Mouse (Mus musculus) bone marrow macrophage, adult 2 months (primary cell): ENCODE measurements around the gene Usf3.

Experiments used
- CTCF ChIP-seq: IDR thresholded peaks from 2 replicates; pipeline ENCODE4 v1.5.1; 2012; ENCODE audit warnings: low read depth, mild to moderate bottlenecking, low read length, moderate library complexity
- POLR2A ChIP-seq: IDR thresholded peaks from 2 replicates; pipeline ENCODE4 v1.6.1; 2012; ENCODE audit warnings: mild to moderate bottlenecking, low read depth, low read length, borderline replicate concordance

- TF ChIP-seq CTCF: no peak
- TF ChIP-seq POLR2A: no peak
Observed at GRCm38 (mm10) chr16:44123786-44124185, 49.3 kb upstream of the Usf3 start.
